Mouse (Mus musculus) CD4-positive, CD25-positive, alpha-beta regulatory T cell, adult 4 months (primary cell): ENCODE results near the gene Gm10260. TPM values are rescaled to one million over a fixed set of nuclear protein-coding genes. Genes with fewer than 3 reads are reported as not detected.

Experiments used
- ATAC-seq: one replicate; pipeline ENCODE4 v1.8.0; 2017
- polyA plus RNA-seq, 2 experiments: library from polyadenylated mRNA; unstranded; fragments of 100-300 nt; shearing (Covaris generic); gene quantifications; one replicate each; pipeline ENCODE4 v1.2.1; 2017

Gm10260 gene
- polyA plus RNA-seq, 2 experiments from 2014 or later, result 25.5 to 27.3 TPM

- no peak for ATAC-seq
Measured at GRCm38 (mm10) chr13:97768046-97768682, 7.7 kb upstream of the Gm10260 start.

GRCm38 (mm10) chr13:97766600-97766999, 6.2 kb upstream of the Gm10260 start:
- ATAC-seq, result no peak

- no peak for ATAC-seq
Measured at GRCm38 (mm10) chr13:97765913-97766312, 5.5 kb upstream of the Gm10260 start.

GRCm38 (mm10) chr13:97764067-97764466, 3.6 kb upstream of the Gm10260 start:
- ATAC-seq, result no peak

GRCm38 (mm10) chr13:97763436-97763835, 3.0 kb upstream of the Gm10260 start:
- ATAC-seq, result no peak

- ATAC-seq, result peak; percentile 77
Measured at GRCm38 (mm10) chr13:97762121-97762520, 1.7 kb upstream of the Gm10260 start.

GRCm38 (mm10) chr13:97757033-97757432, 3.4 kb downstream of the Gm10260 start:
- no peak for ATAC-seq

- ATAC-seq, result no peak
Measured at GRCm38 (mm10) chr13:97756091-97756490, 4.3 kb downstream of the Gm10260 start.

GRCm38 (mm10) chr13:97750851-97751381, 9.5 kb downstream of the Gm10260 start:
- no peak for ATAC-seq

- no peak for ATAC-seq
Measured at GRCm38 (mm10) chr13:97747037-97747860, 13.2 kb downstream of the Gm10260 start.

- ATAC-seq, result no peak
Measured at GRCm38 (mm10) chr13:97744669-97745068, 15.8 kb downstream of the Gm10260 start.

- ATAC-seq, result no peak
Measured at GRCm38 (mm10) chr13:97744036-97744435, 16.4 kb downstream of the Gm10260 start.

GRCm38 (mm10) chr13:97743229-97743988, 17.0 kb downstream of the Gm10260 start:
- ATAC-seq, result no peak

- no peak for ATAC-seq
Measured at GRCm38 (mm10) chr13:97735931-97736330, 24.5 kb downstream of the Gm10260 start.

GRCm38 (mm10) chr13:97734760-97735159, 25.7 kb downstream of the Gm10260 start:
- no peak for ATAC-seq

GRCm38 (mm10) chr13:97725160-97725825, 35.1 kb downstream of the Gm10260 start:
- no peak for ATAC-seq

- no peak for ATAC-seq
Measured at GRCm38 (mm10) chr13:97724551-97724950, 35.9 kb downstream of the Gm10260 start.

GRCm38 (mm10) chr13:97712506-97713275, 47.7 kb downstream of the Gm10260 start:
- no peak for ATAC-seq

GRCm38 (mm10) chr13:97711510-97711909, 48.9 kb downstream of the Gm10260 start:
- no peak for ATAC-seq
